In the genomic region with DNA sequence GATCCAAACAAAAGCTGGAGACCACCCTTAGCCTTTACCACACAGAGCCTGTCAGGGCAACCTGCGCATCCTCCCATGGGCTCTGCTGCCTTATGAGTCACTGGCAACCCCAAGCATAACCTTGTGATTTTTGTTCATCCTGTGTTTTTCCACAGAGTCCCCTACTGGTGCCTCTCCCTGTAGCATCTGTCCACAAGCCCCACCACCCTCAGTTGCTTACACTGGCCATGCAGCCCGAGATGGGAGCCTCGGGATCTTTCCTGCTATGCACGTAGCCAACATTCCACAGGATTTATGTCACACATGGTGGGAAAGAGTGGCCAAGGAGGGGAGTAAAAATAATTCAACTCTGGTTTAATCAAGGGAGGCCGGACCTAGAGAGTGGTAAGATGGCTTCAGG, we compare ENCODE assay signal across 12 mouse cellular contexts.
A peak's percentile ranks its signal among the peaks of the same experiment; 100 is the strongest.
DNase-seq lines count a peak whose midpoint lies in the region; ATAC-seq lines count a peak whose summit lies in the region.
"Had no signal": no experiment of that assay in that cellular context is flagged by ENCODE, and none has a peak within 500 bp of the region (broad histone marks: within the 10 kb centered on the region; RNA-seq: fewer than 3 reads in every experiment).

No protein-coding gene starts in this region.

- no peak overlapping the region for H3K4me2 ChIP-seq in lung, embryonic 16.5 days (ENCODE audit: low read depth, low read length)
- no peak overlapping the region for H3K4me2 ChIP-seq in heart, embryonic 15.5 days
- no peak overlapping the region for H3K4me2 ChIP-seq in stomach, embryonic 15.5 days

- H3K9ac ChIP-seq in lung, embryonic 16.5 days (ENCODE audit: low read length) = no peak overlapping the region
- H3K9ac ChIP-seq in heart, embryonic 15.5 days = no peak overlapping the region
- H3K9ac ChIP-seq in stomach, embryonic 15.5 days = no peak overlapping the region

- no peak for DNase-seq in lung, postnatal 36 days
- peak; percentile 86 for DNase-seq in fibroblast of lung, adult 2 months (ENCODE audit: low read depth)
- DNase-seq in adrenal gland, postnatal 10 days = no peak
- no peak for DNase-seq in left cerebral cortex, adult 11 months (ENCODE audit: low spot score)
- DNase-seq: midbrain, embryonic 14.5 days; retina, postnatal 1 day; thymus, postnatal 25 days had no signal

- peaks cover 9% of the 10 kb centered on the region for H3K4me1 ChIP-seq in lung, embryonic 16.5 days (replicated peaks; ENCODE audit: control insufficient read depth, insufficient read depth, low read length)
- H3K4me1 ChIP-seq in heart, embryonic 15.5 days (replicated peaks) = peaks cover 23% of the 10 kb centered on the region
- H3K4me1 ChIP-seq in stomach, embryonic 15.5 days = peaks cover 8% of the 10 kb centered on the region

- WGBS in lung, embryonic 16.5 days = 34% methylated on average over 5 of the region's 5 CpGs
- 28% methylated on average over 5 of the region's 5 CpGs for WGBS in heart, embryonic 15.5 days
- 40% methylated on average over 5 of the region's 5 CpGs for WGBS in stomach, embryonic 15.5 days

- H3K36me3 ChIP-seq in lung, embryonic 16.5 days (ENCODE audit: control insufficient read depth, insufficient read depth, low read length) = no peaks in the 10 kb centered on the region
- no peaks in the 10 kb centered on the region for H3K36me3 ChIP-seq in heart, embryonic 15.5 days
- no peaks in the 10 kb centered on the region for H3K36me3 ChIP-seq in stomach, embryonic 15.5 days
- H3K36me3 ChIP-seq: G1E had no signal

- H3K27me3 ChIP-seq in lung, embryonic 16.5 days (ENCODE audit: control insufficient read depth, insufficient read depth, low read depth, low read length) = no peaks in the 10 kb centered on the region
- no peaks in the 10 kb centered on the region for H3K27me3 ChIP-seq in heart, embryonic 15.5 days
- H3K27me3 ChIP-seq in stomach, embryonic 15.5 days (replicated peaks) = no peaks in the 10 kb centered on the region

- no peaks in the 10 kb centered on the region for H3K9me3 ChIP-seq in lung, embryonic 16.5 days (ENCODE audit: control insufficient read depth, low read length)
- H3K9me3 ChIP-seq in heart, embryonic 15.5 days (replicated peaks) = no peaks in the 10 kb centered on the region
- H3K9me3 ChIP-seq in stomach, embryonic 15.5 days = no peaks in the 10 kb centered on the region
- H3K9me3 ChIP-seq: G1E had no signal

- H3K27ac ChIP-seq in lung, embryonic 16.5 days (ENCODE audit: low read length) = peak overlapping the region; percentile 55
- H3K27ac ChIP-seq in heart, embryonic 15.5 days = peak overlapping the region; percentile 69
- H3K27ac ChIP-seq in stomach, embryonic 15.5 days = peak overlapping the region; percentile 72

- peak; percentile 53; the same call in 1 of the 2 replicates for ATAC-seq in lung, embryonic 16.5 days (ENCODE audit: low read depth)
- peak; percentile 81 for ATAC-seq in heart, embryonic 15.5 days (replicated peaks; ENCODE audit: insufficient number of reproducible peaks, insufficient read depth, low FRiP score, low read depth)
- peak; percentile 28; the same call in 1 of the 2 replicates for ATAC-seq in stomach, embryonic 15.5 days (ENCODE audit: insufficient read depth, low FRiP score, low read depth)

- no peak overlapping the region for H3K4me3 ChIP-seq in lung, embryonic 16.5 days (ENCODE audit: low read length)
- no peak overlapping the region for H3K4me3 ChIP-seq in heart, embryonic 15.5 days
- no peak overlapping the region for H3K4me3 ChIP-seq in stomach, embryonic 15.5 days (replicated peaks)
- H3K4me3 ChIP-seq: erythroblast, embryonic 14.5 days had no signal

Comparison
In these comparisons a context has a peak if more than half of its experiments do, and no peak if none do; other contexts are left out.
1. ATAC-seq: peak in every context shown above with its lines; median percentile 81 in heart, embryonic 15.5 days; 53 in lung, embryonic 16.5 days; 28 in stomach, embryonic 15.5 days.